Mouse (Mus musculus): ENCODE measurements around the gene Kcnd3. TPM values are rescaled to one million over a fixed set of nuclear protein-coding genes. Genes with fewer than 3 reads are reported as not detected.

Kcnd3 gene
- polyA plus RNA-seq (2014; fragmentation: Nextera tagmentation; extraction: Ambion mirVana), result 0.88 and 0.93 TPM in 2 replicates

DNA sequence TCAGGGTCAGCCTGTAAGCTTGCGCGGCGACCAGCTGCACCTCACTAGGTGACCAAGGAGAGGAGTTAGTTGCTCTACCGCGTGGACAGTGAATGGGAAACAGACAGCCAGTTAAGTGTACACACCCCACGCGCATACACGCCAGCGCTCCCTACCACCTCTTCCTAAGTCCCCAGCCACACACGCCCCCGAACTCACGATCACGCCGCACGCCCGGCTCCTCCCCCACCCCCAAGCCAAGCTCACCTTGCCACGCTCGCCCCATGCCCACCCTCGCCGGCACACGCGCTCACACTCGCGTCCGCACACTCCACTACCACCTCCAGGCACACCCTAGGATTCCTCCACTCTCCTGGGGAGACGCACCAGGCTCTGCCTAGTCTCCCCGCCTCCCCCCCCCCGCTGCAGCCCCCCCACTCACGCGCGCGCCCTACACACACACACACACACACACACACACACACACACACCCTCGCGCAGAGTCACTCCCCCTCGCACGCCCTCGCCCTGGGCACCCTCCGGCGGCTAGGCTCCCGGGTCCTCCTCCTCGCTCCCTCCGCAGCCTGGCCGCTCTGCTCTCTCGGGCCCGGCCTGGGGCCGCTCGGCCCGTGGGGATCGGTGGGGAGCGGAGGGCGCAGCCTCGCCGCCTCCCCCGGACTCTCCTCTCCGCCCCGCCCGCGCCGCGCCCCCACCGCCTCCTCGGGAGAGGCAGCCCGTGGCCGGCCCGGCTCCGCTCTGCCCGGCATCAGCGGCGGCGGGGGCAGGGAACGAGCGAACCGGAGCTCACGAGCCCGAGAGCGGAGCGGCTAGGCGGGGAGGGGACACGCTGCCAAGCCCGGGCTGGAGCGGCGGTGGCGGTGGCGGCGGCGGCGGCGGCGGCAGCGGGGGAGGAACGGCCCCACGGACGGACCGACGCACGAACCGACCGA lies at the start of gene Kcnd3:
Gene Kcnd3 (plus strand): TSS at position 704 of the 929 bp plus-strand sequence.
- ATAC-seq (ENCODE audit: low read depth) (peak; percentile 66), DNase-seq (ENCODE audit: low spot score) (peak; percentile 22)
- no peaks in the 10 kb centered on the region for H3K9me3 ChIP-seq (ENCODE audit: control insufficient read depth, low read length)
- under 1% methylated on average over 24 of the region's 98 CpGs for WGBS
- no peaks in the 10 kb centered on the region for H3K4me1 ChIP-seq (ENCODE audit: control insufficient read depth, insufficient read depth, low read length)
- H3K9ac ChIP-seq (ENCODE audit: low read depth, low read length), result peak within 1 kb of the TSS; percentile 67
- H3K27me3 ChIP-seq (replicated peaks; ENCODE audit: control insufficient read depth, insufficient read depth, low read length), result peaks cover 68% of the 10 kb centered on the region
- H3K36me3 ChIP-seq (ENCODE audit: control insufficient read depth, insufficient read depth, low read length), result no peaks in the 10 kb centered on the region
- H3K4me2 ChIP-seq (ENCODE audit: low read depth, low read length), result peak within 1 kb of the TSS; percentile 100
- H3K4me3 ChIP-seq (ENCODE audit: low read depth, low read length), result peak within 1 kb of the TSS; percentile 62
- no peak within 1 kb of the TSS for H3K27ac ChIP-seq (replicated peaks; ENCODE audit: low read depth, low read length)

DNA sequence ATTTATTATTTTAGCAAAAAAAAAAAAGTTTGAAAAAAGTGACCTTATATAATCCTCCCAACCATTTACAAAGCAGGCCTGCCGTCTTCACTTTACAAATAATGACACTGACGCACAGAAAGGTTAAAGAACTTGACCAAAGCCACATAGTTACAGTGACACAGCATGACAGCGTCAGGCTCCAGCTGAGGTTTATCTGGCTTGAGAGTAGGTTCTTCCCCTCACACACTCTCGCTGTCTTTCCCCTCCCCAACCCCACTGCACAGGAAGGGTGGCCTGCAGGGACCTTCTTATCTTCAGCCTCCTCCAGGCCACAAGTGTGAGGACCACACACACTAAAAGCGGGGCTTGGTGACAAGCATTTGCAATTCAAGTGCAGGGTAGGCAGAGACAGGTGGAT lies 49.5 kb upstream of the Kcnd3 start:
- Histone ChIP-seq H3K4me2 (ENCODE audit: low read depth, low read length) (no peak overlapping the region), H3K9ac (ENCODE audit: low read depth, low read length) (no peak overlapping the region), H3K27ac (replicated peaks; ENCODE audit: low read depth, low read length) (no peak overlapping the region), H3K36me3 (ENCODE audit: control insufficient read depth, insufficient read depth, low read length) (no peaks in the 10 kb centered on the region), H3K4me3 (ENCODE audit: low read depth, low read length) (no peak overlapping the region), H3K9me3 (ENCODE audit: control insufficient read depth, low read length) (no peaks in the 10 kb centered on the region), H3K27me3 (replicated peaks; ENCODE audit: control insufficient read depth, insufficient read depth, low read length) (no peaks in the 10 kb centered on the region), H3K4me1 (ENCODE audit: control insufficient read depth, insufficient read depth, low read length) (no peaks in the 10 kb centered on the region)
- no peak for DNase-seq (ENCODE audit: low spot score)
- WGBS, result 68% methylated on average over 5 of the region's 5 CpGs
- ATAC-seq (ENCODE audit: low read depth), result no peak

GRCm38 (mm10) chr3:105403410-105404076 lies 48.6 kb upstream of the Kcnd3 start:
- H3K9ac ChIP-seq (ENCODE audit: low read depth, low read length), result no peak overlapping the region
- H3K4me1 ChIP-seq (ENCODE audit: control insufficient read depth, insufficient read depth, low read length), result no peaks in the 10 kb centered on the region
- H3K27ac ChIP-seq (replicated peaks; ENCODE audit: low read depth, low read length), result no peak overlapping the region
- ATAC-seq (ENCODE audit: low read depth), result no peak
- peak; percentile 7 for DNase-seq (ENCODE audit: low spot score)
- WGBS, result 69% methylated on average over 5 of the region's 5 CpGs
- H3K9me3 ChIP-seq (ENCODE audit: control insufficient read depth, low read length), result no peaks in the 10 kb centered on the region
- H3K27me3 ChIP-seq (replicated peaks; ENCODE audit: control insufficient read depth, insufficient read depth, low read length), result no peaks in the 10 kb centered on the region
- no peak overlapping the region for H3K4me2 ChIP-seq (ENCODE audit: low read depth, low read length)
- no peaks in the 10 kb centered on the region for H3K36me3 ChIP-seq (ENCODE audit: control insufficient read depth, insufficient read depth, low read length)
- no peak overlapping the region for H3K4me3 ChIP-seq (ENCODE audit: low read depth, low read length)

DNA sequence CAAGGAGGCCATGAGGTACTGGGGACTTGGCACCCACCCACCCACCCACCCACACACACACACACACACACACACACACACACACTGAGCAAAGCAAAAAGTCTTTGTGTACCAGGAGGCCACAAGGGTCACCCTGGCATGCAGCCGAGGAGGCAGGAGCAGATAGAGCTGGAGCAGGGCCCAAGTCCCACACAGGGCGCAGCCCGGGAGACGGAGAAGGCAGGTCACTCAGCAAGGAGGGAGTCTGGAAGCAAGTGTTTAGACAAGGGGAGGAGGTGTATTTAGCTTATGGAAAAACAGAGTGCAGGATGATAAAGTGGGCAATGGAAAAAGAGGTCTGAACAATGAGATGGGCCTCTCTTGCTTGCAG lies 48.1 kb upstream of the Kcnd3 start:
- no peaks in the 10 kb centered on the region for H3K9me3 ChIP-seq (ENCODE audit: control insufficient read depth, low read length)
- H3K4me2 ChIP-seq (ENCODE audit: low read depth, low read length), result no peak overlapping the region
- ATAC-seq (ENCODE audit: low read depth), result no peak
- H3K36me3 ChIP-seq (ENCODE audit: control insufficient read depth, insufficient read depth, low read length), result no peaks in the 10 kb centered on the region
- DNase-seq (ENCODE audit: low spot score), result peak; percentile 6
- no peak overlapping the region for H3K9ac ChIP-seq (ENCODE audit: low read depth, low read length)
- WGBS, result 86% methylated on average over 4 of the region's 4 CpGs
- H3K4me3 ChIP-seq (ENCODE audit: low read depth, low read length), result no peak overlapping the region
- H3K4me1 ChIP-seq (ENCODE audit: control insufficient read depth, insufficient read depth, low read length), result no peaks in the 10 kb centered on the region
- no peak overlapping the region for H3K27ac ChIP-seq (replicated peaks; ENCODE audit: low read depth, low read length)
- H3K27me3 ChIP-seq (replicated peaks; ENCODE audit: control insufficient read depth, insufficient read depth, low read length), result no peaks in the 10 kb centered on the region

- ATAC-seq (ENCODE audit: low read depth) (no peak), DNase-seq (ENCODE audit: low spot score) (no peak)
- Histone ChIP-seq H3K9ac (ENCODE audit: low read depth, low read length) (no peak overlapping the region), H3K9me3 (ENCODE audit: control insufficient read depth, low read length) (no peaks in the 10 kb centered on the region), H3K4me1 (ENCODE audit: control insufficient read depth, insufficient read depth, low read length) (no peaks in the 10 kb centered on the region), H3K36me3 (ENCODE audit: control insufficient read depth, insufficient read depth, low read length) (no peaks in the 10 kb centered on the region), H3K27ac (replicated peaks; ENCODE audit: low read depth, low read length) (no peak overlapping the region), H3K4me3 (ENCODE audit: low read depth, low read length) (no peak overlapping the region), H3K4me2 (ENCODE audit: low read depth, low read length) (no peak overlapping the region), H3K27me3 (replicated peaks; ENCODE audit: control insufficient read depth, insufficient read depth, low read length) (no peaks in the 10 kb centered on the region)
- WGBS, result 75% methylated on average over 7 of the region's 7 CpGs
Observed at GRCm38 (mm10) chr3:105405516-105405915, 46.6 kb upstream of the Kcnd3 start.

- H3K9me3 ChIP-seq (ENCODE audit: control insufficient read depth, low read length), result no peaks in the 10 kb centered on the region
- H3K27ac ChIP-seq (replicated peaks; ENCODE audit: low read depth, low read length), result no peak overlapping the region
- H3K4me1 ChIP-seq (ENCODE audit: control insufficient read depth, insufficient read depth, low read length), result no peaks in the 10 kb centered on the region
- 18% methylated on average over 7 of the region's 7 CpGs for WGBS
- ATAC-seq (ENCODE audit: low read depth) (no peak), DNase-seq (ENCODE audit: low spot score) (peak; percentile 17)
- no peak overlapping the region for H3K4me3 ChIP-seq (ENCODE audit: low read depth, low read length)
- no peaks in the 10 kb centered on the region for H3K27me3 ChIP-seq (replicated peaks; ENCODE audit: control insufficient read depth, insufficient read depth, low read length)
- no peak overlapping the region for H3K9ac ChIP-seq (ENCODE audit: low read depth, low read length)
- no peak overlapping the region for H3K4me2 ChIP-seq (ENCODE audit: low read depth, low read length)
- H3K36me3 ChIP-seq (ENCODE audit: control insufficient read depth, insufficient read depth, low read length), result no peaks in the 10 kb centered on the region
Observed at GRCm38 (mm10) chr3:105406036-105406435, 46.1 kb upstream of the Kcnd3 start.

GRCm38 (mm10) chr3:105408211-105408610 lies 43.9 kb upstream of the Kcnd3 start:
- H3K27ac ChIP-seq (replicated peaks; ENCODE audit: low read depth, low read length), result no peak overlapping the region
- H3K9ac ChIP-seq (ENCODE audit: low read depth, low read length), result no peak overlapping the region
- H3K9me3 ChIP-seq (ENCODE audit: control insufficient read depth, low read length), result no peaks in the 10 kb centered on the region
- no peaks in the 10 kb centered on the region for H3K36me3 ChIP-seq (ENCODE audit: control insufficient read depth, insufficient read depth, low read length)
- H3K27me3 ChIP-seq (replicated peaks; ENCODE audit: control insufficient read depth, insufficient read depth, low read length), result no peaks in the 10 kb centered on the region
- WGBS, result 56% methylated on average over 3 of the region's 3 CpGs
- DNase-seq (ENCODE audit: low spot score) (peak; percentile 57), ATAC-seq (ENCODE audit: low read depth) (peak; percentile 70; the same call in 1 of the 2 replicates)
- no peak overlapping the region for H3K4me2 ChIP-seq (ENCODE audit: low read depth, low read length)
- H3K4me1 ChIP-seq (ENCODE audit: control insufficient read depth, insufficient read depth, low read length), result no peaks in the 10 kb centered on the region
- no peak overlapping the region for H3K4me3 ChIP-seq (ENCODE audit: low read depth, low read length)

DNA sequence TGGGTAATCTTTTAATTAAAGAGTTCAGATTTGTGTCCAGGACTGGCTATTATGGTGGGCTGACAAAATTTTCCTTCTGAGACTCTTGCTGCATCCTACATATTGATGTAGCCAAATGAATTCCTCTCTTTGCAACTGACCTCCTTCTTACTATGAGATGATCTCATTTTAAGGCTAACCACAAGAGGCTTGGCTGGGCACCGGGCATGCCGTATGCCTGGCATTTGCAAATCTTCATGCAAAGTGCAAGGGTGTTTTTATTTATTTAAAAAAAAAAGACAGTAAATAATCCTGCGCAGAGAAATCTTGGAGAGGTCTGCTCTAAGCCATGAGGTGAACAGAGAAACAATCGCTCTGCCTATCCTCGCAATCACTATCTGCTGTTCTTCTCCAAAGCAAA lies 41.3 kb upstream of the Kcnd3 start:
- Histone ChIP-seq H3K36me3 (ENCODE audit: control insufficient read depth, insufficient read depth, low read length) (no peaks in the 10 kb centered on the region), H3K9me3 (ENCODE audit: control insufficient read depth, low read length) (no peaks in the 10 kb centered on the region), H3K27ac (replicated peaks; ENCODE audit: low read depth, low read length) (no peak overlapping the region), H3K4me1 (ENCODE audit: control insufficient read depth, insufficient read depth, low read length) (no peaks in the 10 kb centered on the region), H3K4me3 (ENCODE audit: low read depth, low read length) (no peak overlapping the region), H3K9ac (ENCODE audit: low read depth, low read length) (no peak overlapping the region), H3K27me3 (replicated peaks; ENCODE audit: control insufficient read depth, insufficient read depth, low read length) (no peaks in the 10 kb centered on the region), H3K4me2 (ENCODE audit: low read depth, low read length) (no peak overlapping the region)
- WGBS, result 96% methylated on average over 5 of the region's 5 CpGs
- ATAC-seq (ENCODE audit: low read depth) (no peak), DNase-seq (ENCODE audit: low spot score) (no peak)

Data from embryonic facial prominence, embryonic 14.5 days (tissue).